Mouse (Mus musculus) 416B (cell line): ENCODE measurements around the gene Upk1b.
"Not testable (repeated sequence)": the region's sequence is repeated elsewhere in the genome, so short reads cannot be mapped to it uniquely, and the experiment has no call there.

Source experiments
- DNase-seq: peaks from one replicate; pipeline ENCODE4 v3.0.0; 2011; ENCODE audit warnings: low read depth

The Upk1b gene

GRCm38 (mm10) chr16:38800091-38800490, at the start of gene Upk1b:
Gene Upk1b, minus strand, starts transcription at chr16:38800328.
- DNase-seq: no peak

- no peak for DNase-seq
These were observed 28.5 kb upstream of the Upk1b start, which contains the start of gene 4930435E12Rik for GRCm38 (mm10) chr16:38828649-38829048. Gene 4930435E12Rik, minus strand, starts transcription at chr16:38828749.

GRCm38 (mm10) chr16:38812521-38812920, 12.4 kb upstream of the Upk1b start:
- DNase-seq: peak; percentile 68

- no peak for DNase-seq
These were observed 10.1 kb upstream of the Upk1b start for GRCm38 (mm10) chr16:38810196-38810595.

- not testable (repeated sequence) for DNase-seq
These were observed 7.7 kb upstream of the Upk1b start for GRCm38 (mm10) chr16:38807796-38808195.

GRCm38 (mm10) chr16:38798957-38799450, 1.1 kb downstream of the Upk1b start:
- no peak for DNase-seq

GRCm38 (mm10) chr16:38793120-38793519, 7.0 kb downstream of the Upk1b start:
- DNase-seq: no peak

- no peak for DNase-seq
These were observed 10.2 kb downstream of the Upk1b start for GRCm38 (mm10) chr16:38789966-38790365.

- no peak for DNase-seq
These were observed 11.1 kb downstream of the Upk1b start for GRCm38 (mm10) chr16:38789016-38789415.

GRCm38 (mm10) chr16:38785301-38785700, 14.8 kb downstream of the Upk1b start:
- DNase-seq: no peak

GRCm38 (mm10) chr16:38782524-38783067, 17.5 kb downstream of the Upk1b start:
- DNase-seq: no peak

GRCm38 (mm10) chr16:38781946-38782345, 18.2 kb downstream of the Upk1b start:
- no peak for DNase-seq

- DNase-seq: no peak
These were observed 19.1 kb downstream of the Upk1b start for GRCm38 (mm10) chr16:38780960-38781572.

- no peak for DNase-seq
These were observed 23.8 kb downstream of the Upk1b start for GRCm38 (mm10) chr16:38776342-38776741.

- DNase-seq: no peak
These were observed 25.0 kb downstream of the Upk1b start for GRCm38 (mm10) chr16:38774964-38775746.

- DNase-seq: no peak
These were observed 27.1 kb downstream of the Upk1b start for GRCm38 (mm10) chr16:38772906-38773496.

- DNase-seq: no peak
These were observed 29.0 kb downstream of the Upk1b start for GRCm38 (mm10) chr16:38771145-38771544.

GRCm38 (mm10) chr16:38769529-38769928, 30.6 kb downstream of the Upk1b start:
- DNase-seq: no peak

- DNase-seq: no peak
These were observed 31.7 kb downstream of the Upk1b start for GRCm38 (mm10) chr16:38768386-38768785.

GRCm38 (mm10) chr16:38767761-38768160, 32.4 kb downstream of the Upk1b start:
- DNase-seq: no peak

GRCm38 (mm10) chr16:38766671-38767070, 33.5 kb downstream of the Upk1b start:
- DNase-seq: no peak

- no peak for DNase-seq
These were observed 36.6 kb downstream of the Upk1b start for GRCm38 (mm10) chr16:38763508-38763907.

- no peak for DNase-seq
These were observed 37.7 kb downstream of the Upk1b start for GRCm38 (mm10) chr16:38762401-38762800.
